Comparison of ENCODE assay signal across 23 mouse cellular contexts in the genomic region with DNA sequence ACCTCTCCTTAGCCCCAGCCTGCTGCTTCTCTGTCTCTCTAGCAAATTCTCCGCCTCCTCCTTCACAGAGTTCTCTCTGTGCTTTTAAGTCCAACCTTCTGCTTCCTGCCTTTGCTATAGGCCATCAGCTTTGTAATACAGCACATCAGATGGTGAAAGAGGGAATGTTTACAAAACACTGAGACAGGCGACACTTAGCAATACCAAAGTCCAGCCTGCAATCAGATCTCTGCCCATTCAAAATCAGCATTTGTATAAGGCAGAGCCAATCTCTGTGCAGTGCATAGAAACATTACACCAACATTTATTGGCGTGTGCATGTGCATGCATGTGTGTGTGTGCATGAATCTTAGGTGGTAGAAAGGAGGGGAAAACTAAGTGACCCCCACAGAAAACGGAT. TPM values are rescaled to one million over a fixed set of nuclear protein-coding genes. Genes with fewer than 3 reads are reported as not detected.
"Had no signal": no experiment of that assay in that cellular context is flagged by ENCODE, and none has a peak within 500 bp of the region (broad histone marks: within the 10 kb centered on the region; RNA-seq: fewer than 3 reads in every experiment).

No protein-coding gene starts in this region.

- H3K4me1 ChIP-seq: limb, embryonic 10.5 days; midbrain, embryonic 12.5 days; midbrain, embryonic 15.5 days; neural tube, embryonic 12.5 days; neural tube, embryonic 15.5 days; stomach, embryonic 15.5 days had no signal

- H3K27me3 ChIP-seq: limb, embryonic 13.5 days; liver, embryonic 13.5 days; midbrain, embryonic 12.5 days; midbrain, embryonic 15.5 days; neural tube, embryonic 12.5 days; neural tube, embryonic 15.5 days; stomach, embryonic 15.5 days had no signal

- H3K9me3 ChIP-seq: limb, embryonic 10.5 days; limb, embryonic 13.5 days; liver, embryonic 13.5 days; midbrain, embryonic 12.5 days; midbrain, embryonic 15.5 days; neural tube, embryonic 12.5 days; neural tube, embryonic 15.5 days; stomach, embryonic 15.5 days had no signal

- H3K9ac ChIP-seq: limb, embryonic 13.5 days; liver, embryonic 13.5 days; lung, embryonic 14.5 days; midbrain, embryonic 12.5 days; midbrain, embryonic 15.5 days; neural tube, embryonic 12.5 days; neural tube, embryonic 15.5 days; stomach, embryonic 15.5 days had no signal

- DNase-seq: kidney, adult 18-20 months; kidney, postnatal 25 days; layer of hippocampus, adult 9-11 months; liver, embryonic 13.5 days; lung, embryonic 14.5 days; retina, postnatal 1 day; right cerebral cortex, postnatal 25 days; spleen, adult 18-20 months; thymus, postnatal 25 days had no signal

- H3K27ac ChIP-seq: kidney, postnatal 0 days; layer of hippocampus, adult 2 months; limb, embryonic 10.5 days; limb, embryonic 13.5 days; liver, embryonic 13.5 days; macrophage; midbrain, embryonic 12.5 days; midbrain, embryonic 15.5 days; neural tube, embryonic 12.5 days; neural tube, embryonic 15.5 days; stomach, embryonic 15.5 days had no signal

- ATAC-seq: lung, postnatal 0 days; midbrain, embryonic 15.5 days had no signal

- H3K4me3 ChIP-seq: layer of hippocampus, adult 2 months; limb, embryonic 10.5 days; limb, embryonic 13.5 days; liver, embryonic 13.5 days; midbrain, embryonic 12.5 days; midbrain, embryonic 15.5 days; neural tube, embryonic 12.5 days; neural tube, embryonic 15.5 days; stomach, embryonic 15.5 days had no signal

- H3K4me2 ChIP-seq: limb, embryonic 13.5 days; liver, embryonic 13.5 days; lung, embryonic 14.5 days; midbrain, embryonic 12.5 days; midbrain, embryonic 15.5 days; neural tube, embryonic 12.5 days; neural tube, embryonic 15.5 days; stomach, embryonic 15.5 days had no signal

RNA-seq across cellular contexts. Expression of a gene that starts 53.1 kb away (rescaled TPM):
- total RNA-seq: megakaryocyte, adult 5-6 weeks had no signal
- polyA plus RNA-seq: kidney, embryonic 14.5 days; kidney, postnatal 0 days; large intestine, adult 2 months; limb, embryonic 10.5 days; liver, embryonic 13.5 days; macrophage had no signal
